Mouse (Mus musculus) left cerebral cortex, postnatal 10 days (tissue): ENCODE results near the gene Coch. TPM values are rescaled to one million over a fixed set of nuclear protein-coding genes. Genes with fewer than 3 reads are reported as not detected.
"Not testable (repeated sequence)": the region's sequence is repeated elsewhere in the genome, so short reads cannot be mapped to it uniquely, and the experiment has no call there.

ENCODE experiments used
- DNase-seq, 2 experiments: peaks; one replicate each; pipeline ENCODE4 v3.0.0; 2021 to 2022; ENCODE audit warnings: low spot score in 2 of 2, mixed read lengths in 1 of 2; ENCODE audit errors: extremely low spot score in 1 of 2
- intact Hi-C: fragments of 180-260 bp; cut with DNase I; formaldehyde crosslinking; loops from one replicate; pipeline ENCODE4 v1.15.1; 2025
- total RNA-seq, 2 experiments: library from RNA; stranded (reverse); gene quantifications; 2 replicates each; pipeline ENCODE4 v1.2.3; 2021

Gene Coch
- total RNA-seq, 2 experiments from 2014 or later: 35.2 to 36.7 TPM

DNA sequence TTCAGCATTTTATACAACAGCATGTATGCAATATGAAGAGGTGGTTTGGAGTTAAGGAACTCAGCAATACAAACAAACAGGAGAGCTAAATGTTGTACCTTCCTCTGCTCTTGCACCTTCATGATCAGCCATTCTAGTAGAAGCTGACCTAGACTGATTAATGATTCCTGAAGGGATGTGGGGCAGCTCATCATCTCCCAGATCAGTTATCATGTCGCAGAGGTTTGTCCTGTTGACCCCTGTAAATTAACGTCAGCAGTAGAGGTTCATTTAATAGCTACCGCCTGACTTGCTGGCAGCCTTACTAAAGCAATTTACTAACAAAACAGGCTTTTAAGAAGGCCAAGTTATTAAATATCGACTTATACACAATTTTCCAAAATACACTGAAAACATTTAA, 40.3 kb downstream of the Coch start:
- intact Hi-C loops: no loop called here
- no peak for DNase-seq

DNA sequence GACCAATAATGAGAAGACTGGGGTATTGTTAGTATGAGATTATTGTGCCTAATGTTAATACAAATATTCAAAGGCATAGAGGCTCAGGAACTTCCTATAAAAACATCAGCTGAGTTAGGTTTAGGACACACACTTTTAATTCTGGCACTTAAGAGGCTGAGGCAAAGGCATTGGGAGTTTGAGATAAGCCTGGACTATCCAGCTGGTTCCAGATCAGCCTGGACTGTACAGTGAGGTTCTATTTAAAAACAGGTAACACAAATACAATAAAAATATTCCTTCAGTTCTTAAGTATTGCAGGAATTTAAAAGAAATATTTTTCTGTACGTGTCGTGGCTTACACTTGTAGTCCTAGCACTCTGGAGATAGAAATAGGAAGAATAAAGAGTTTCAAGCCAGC, 43.1 kb downstream of the Coch start:
- intact Hi-C loops: no loop called here
- no peak for DNase-seq

DNA sequence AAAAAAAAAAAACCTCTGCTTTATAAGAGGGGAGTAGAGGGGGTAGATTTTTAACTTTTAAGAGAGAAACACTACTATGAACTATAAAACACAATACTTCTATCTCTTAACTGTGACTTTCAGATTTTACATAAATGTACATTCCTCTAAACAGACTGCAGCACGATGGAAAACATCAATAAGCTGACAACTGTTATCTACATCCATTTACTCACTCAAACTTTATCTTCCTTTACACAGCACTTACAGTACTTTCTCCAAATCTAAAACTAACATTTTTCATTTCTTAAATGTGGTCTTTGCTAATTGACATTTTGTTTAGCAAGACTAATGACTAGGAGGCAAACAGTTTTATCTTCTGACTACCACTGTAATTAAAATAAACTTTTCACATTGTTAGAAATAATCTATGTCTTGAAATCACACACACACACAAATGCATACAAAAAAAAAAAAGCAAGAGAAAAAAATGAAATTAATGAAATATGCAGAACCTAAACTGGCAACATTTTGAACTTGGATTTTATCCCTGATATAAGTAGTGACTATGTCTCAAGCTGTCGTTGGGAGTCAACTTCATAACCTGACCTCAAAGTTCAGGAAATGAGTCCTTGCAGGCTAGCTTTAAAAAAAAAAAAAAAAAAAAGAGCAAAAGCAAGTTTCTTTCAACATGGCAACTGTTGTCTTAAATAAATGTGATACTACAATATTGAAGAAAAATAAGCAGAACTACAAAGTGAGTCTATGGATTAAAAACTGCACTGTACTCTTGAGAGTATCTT, 43.7 kb downstream of the Coch start:
- DNase-seq: no peak
- intact Hi-C loops: no loop called here

DNA sequence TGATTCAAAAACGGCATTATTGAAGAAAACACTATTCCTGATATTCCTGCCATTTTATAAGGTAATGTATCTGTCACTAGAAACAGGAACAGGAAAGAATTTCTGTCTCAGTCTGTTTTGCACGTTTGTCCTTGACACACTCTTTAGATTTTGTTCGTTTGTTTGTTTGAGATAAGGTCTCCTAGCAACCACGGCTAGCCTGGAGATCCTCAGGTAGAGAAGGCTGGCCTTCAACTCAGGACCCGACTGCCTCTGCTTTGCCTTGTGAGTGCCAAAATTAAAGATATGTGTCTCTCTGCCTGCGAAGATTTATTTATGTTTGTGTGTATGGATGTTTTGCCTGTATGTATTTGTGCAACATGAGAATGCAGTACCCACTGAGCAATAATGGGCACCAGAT, 48.7 kb downstream of the Coch start:
- DNase-seq: no peak
- intact Hi-C loops: no loop called here

DNA sequence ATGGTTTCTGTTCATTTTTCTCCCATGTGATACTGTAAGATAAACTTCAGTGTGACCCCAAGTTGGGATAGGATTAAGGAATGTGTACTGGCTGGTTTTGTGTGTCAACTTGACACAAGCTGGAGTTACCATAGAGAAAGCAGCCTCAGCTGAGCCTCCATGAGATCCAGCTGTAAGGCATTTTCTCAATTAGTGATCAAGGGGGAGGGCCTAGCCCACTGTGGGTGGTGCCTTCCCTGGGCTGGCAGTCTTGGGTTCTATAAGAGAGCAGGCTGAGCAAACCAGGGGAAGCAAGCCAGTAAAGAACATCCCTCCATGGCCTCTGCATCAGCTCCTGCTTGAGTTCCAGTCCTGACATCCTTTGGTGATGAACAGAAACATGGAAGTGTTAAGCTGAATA, 56.3 kb downstream of the Coch start:
- intact Hi-C loops, DNase-seq: not testable (repeated sequence)

Other genes starting within 250 kb of the Coch start
- 10 to 100 TPM; 11.0 to 11.8 TPM for gene G2e3, start 245.3 kb upstream of the Coch start, total RNA-seq
- gene Scfd1, start 215.8 kb upstream of the Coch start, total RNA-seq: 10 to 100 TPM; 42.7 to 43.8 TPM
- 10 to 100 TPM; 44.0 to 44.5 TPM for gene Ap4s1, start 97.7 kb downstream of the Coch start, total RNA-seq
- 10 to 100 TPM; 79.3 to 81.5 TPM for gene Strn3, start 98.6 kb downstream of the Coch start, total RNA-seq
- 10 to 100 TPM; 89.9 to 90.7 TPM for gene Hectd1, start 236.2 kb downstream of the Coch start, total RNA-seq